Mouse (Mus musculus): ENCODE results near the gene Capn2. TPM values are rescaled to one million over a fixed set of nuclear protein-coding genes. Genes with fewer than 3 reads are reported as not detected.

Capn2 gene
- total and polyA plus RNA-seq, 3 experiments = 28.0 to 65.3 (median 63.9) TPM

DNA sequence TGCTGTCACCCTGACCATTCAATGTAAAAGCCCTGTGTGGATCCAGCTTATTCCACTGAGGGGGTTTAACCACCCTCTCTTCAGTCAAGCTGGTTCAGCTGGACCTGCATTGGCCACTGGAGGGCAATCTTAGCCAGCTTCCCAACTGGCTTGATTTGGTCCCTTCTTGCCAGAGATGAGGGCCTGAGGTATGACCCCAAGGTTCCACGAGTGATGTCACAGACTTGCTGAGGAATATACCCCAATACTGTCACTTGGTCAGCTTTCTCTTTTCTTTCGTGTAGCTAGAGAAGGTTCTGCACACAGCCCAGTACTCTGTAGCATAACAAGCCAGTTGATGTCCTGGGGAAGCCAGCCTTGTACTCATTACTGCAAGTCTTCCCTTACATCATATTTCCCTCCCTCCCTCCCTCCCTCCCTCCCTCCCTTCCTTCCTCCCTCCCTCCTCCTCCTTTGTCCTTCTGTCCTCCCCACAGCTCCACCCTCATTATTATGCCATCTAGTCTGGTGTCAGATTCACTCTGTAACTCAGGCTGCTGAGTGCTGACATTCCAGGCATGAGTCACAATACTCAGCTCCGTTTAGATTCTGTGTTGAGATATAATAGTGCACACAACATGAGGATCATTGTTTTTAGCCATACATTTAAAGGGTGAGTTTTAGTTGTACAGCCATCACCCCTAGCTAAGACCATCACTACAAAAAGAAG, 43.1 kb upstream of the Capn2 start:
- 12% methylated on average over 3 of the region's 3 CpGs for WGBS
- Histone ChIP-seq H3K79me2 (replicated peaks; ENCODE audit: control insufficient read depth, insufficient read depth, low read length) (no peaks in the 10 kb centered on the region), H3K4me3 (no peak overlapping the region), H3K27ac (no peak overlapping the region), H3K27me3 (ENCODE audit: control insufficient read depth, insufficient read depth, low read length) (no peaks in the 10 kb centered on the region), H3K9ac (ENCODE audit: low read depth, low read length) (no peak overlapping the region), H3K36me3 (ENCODE audit: control insufficient read depth, insufficient read depth, low read length) (no peaks in the 10 kb centered on the region), H3K4me1 (ENCODE audit: control insufficient read depth, insufficient read depth, low read length) (no peaks in the 10 kb centered on the region)
- TF ChIP-seq CTCF (IDR thresholded peaks at IDR 0.05) (peak; percentile 80), POLR2A (IDR thresholded peaks at IDR 0.05; ENCODE audit: insufficient read depth, low read depth, low read length) (no peak), EP300 (IDR thresholded peaks at IDR 0.05; ENCODE audit: insufficient read depth, low read depth, low read length) (peak; percentile 47; the same call in 1 of the 2 replicates)
- peak; percentile 26 to 44 for DNase-seq
- intact Hi-C loops (cut with DNase I) = loop anchor here (2.0 to 5.0 kb wide), 2 partner anchors 97 to 334 kb away; no protein-coding TSS in a partner anchor

DNA sequence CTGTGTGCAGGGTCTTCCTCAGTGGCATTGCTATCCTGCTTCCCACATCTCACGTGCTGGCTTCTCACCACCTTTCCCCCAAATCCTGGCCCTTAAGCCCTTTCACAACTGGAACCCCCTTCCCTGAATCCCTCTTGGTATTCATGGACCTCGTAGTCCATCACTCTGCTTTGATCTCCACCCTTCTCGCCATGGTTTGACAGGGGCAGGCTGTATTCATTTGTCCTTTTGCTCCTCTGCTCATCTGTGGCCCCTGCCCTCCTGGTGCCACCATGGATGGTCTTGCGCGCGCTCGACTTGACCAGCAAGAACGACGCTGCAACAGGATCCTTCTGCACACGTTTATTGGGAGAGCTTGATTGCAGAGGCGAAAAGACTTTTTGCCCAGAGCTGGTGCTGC, 42.1 kb upstream of the Capn2 start:
- TF ChIP-seq EP300 (IDR thresholded peaks at IDR 0.05; ENCODE audit: insufficient read depth, low read depth, low read length) (no peak), POLR2A (IDR thresholded peaks at IDR 0.05; ENCODE audit: insufficient read depth, low read depth, low read length) (no peak), CTCF (IDR thresholded peaks at IDR 0.05) (no peak)
- H3K27ac ChIP-seq = no peak overlapping the region
- WGBS = 87% methylated on average over 11 of the region's 11 CpGs
- DNase-seq = no peak
- intact Hi-C loops (cut with DNase I) = loop anchor here (5.0 to 10.0 kb wide), 2 partner anchors 678 to 715 kb away; no protein-coding TSS in a partner anchor
- H3K27me3 ChIP-seq (ENCODE audit: control insufficient read depth, insufficient read depth, low read length) = no peaks in the 10 kb centered on the region
- no peaks in the 10 kb centered on the region for H3K36me3 ChIP-seq (ENCODE audit: control insufficient read depth, insufficient read depth, low read length)
- no peak overlapping the region for H3K9ac ChIP-seq (ENCODE audit: low read depth, low read length)
- H3K4me1 ChIP-seq (ENCODE audit: control insufficient read depth, insufficient read depth, low read length) = no peaks in the 10 kb centered on the region
- no peaks in the 10 kb centered on the region for H3K79me2 ChIP-seq (replicated peaks; ENCODE audit: control insufficient read depth, insufficient read depth, low read length)
- no peak overlapping the region for H3K4me3 ChIP-seq

DNA sequence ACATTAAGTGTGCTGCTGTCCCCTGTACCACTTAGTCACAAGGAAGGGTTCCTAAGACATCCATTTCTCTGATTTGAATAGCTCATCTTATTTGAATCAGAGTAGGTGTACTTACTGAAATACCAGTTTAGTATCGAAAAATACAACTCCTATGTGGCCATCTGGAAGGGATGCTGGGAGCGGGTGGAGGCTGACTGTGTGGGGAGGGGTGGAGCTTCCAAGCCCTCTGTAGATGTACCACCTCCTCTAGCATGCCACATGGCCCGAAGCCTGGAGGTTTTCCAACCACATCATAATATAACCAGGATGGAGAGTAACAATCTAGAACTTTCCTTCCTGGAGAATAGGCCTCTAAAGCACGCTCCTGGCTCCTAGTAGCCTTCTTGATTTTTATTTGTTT, 40.9 kb upstream of the Capn2 start:
- H3K36me3 ChIP-seq (ENCODE audit: control insufficient read depth, insufficient read depth, low read length) = no peaks in the 10 kb centered on the region
- TF ChIP-seq POLR2A (IDR thresholded peaks at IDR 0.05; ENCODE audit: insufficient read depth, low read depth, low read length) (no peak), EP300 (IDR thresholded peaks at IDR 0.05; ENCODE audit: insufficient read depth, low read depth, low read length) (no peak), CTCF (IDR thresholded peaks at IDR 0.05) (no peak)
- WGBS = 77% methylated on average over 4 of the region's 4 CpGs
- no peak overlapping the region for H3K9ac ChIP-seq (ENCODE audit: low read depth, low read length)
- no peak overlapping the region for H3K4me3 ChIP-seq
- H3K79me2 ChIP-seq (replicated peaks; ENCODE audit: control insufficient read depth, insufficient read depth, low read length) = no peaks in the 10 kb centered on the region
- no peaks in the 10 kb centered on the region for H3K4me1 ChIP-seq (ENCODE audit: control insufficient read depth, insufficient read depth, low read length)
- DNase-seq = no peak
- H3K27me3 ChIP-seq (ENCODE audit: control insufficient read depth, insufficient read depth, low read length) = no peaks in the 10 kb centered on the region
- H3K27ac ChIP-seq = no peak overlapping the region
- intact Hi-C loops (cut with DNase I) = loop anchor here (5.0 to 10.0 kb wide), 2 partner anchors 679 to 717 kb away; no protein-coding TSS in a partner anchor

DNA sequence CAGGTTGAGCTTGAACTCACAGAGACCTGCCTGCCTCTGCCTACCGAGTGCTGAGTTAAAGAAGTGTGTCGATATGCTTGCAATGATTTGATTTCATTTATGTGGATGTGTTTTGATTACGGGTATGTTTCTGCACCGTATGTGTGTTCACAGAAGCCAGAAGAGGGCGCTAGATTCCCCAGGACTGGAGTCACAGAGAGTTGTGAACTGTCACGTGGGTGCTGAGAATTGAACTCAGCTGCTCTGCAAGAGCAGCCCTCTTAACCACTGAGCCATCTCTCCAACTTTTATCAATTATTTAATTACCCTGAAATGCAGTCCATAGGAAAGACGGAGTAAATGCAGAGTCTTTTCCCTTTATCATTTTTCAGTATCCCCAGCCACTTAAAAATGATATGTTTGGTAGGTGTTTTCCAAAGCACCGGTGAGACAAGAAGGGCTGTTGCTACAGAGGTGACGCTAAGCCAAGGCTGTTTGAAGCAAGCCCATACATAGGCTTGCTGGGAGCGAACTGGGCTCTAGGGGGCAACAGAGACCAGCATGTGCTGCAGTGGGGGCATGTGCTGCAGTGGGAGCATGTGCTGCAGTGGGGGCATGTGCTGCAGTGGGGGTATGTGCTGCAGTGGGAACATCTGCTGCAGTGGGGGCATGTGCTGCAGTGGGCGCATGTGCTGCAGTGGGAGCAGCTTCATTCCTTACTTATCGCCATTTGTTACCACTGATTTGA, 36.4 kb upstream of the Capn2 start:
- WGBS = 57% methylated on average over 12 of the region's 12 CpGs
- peak; percentile 45 to 73 for DNase-seq

DNA sequence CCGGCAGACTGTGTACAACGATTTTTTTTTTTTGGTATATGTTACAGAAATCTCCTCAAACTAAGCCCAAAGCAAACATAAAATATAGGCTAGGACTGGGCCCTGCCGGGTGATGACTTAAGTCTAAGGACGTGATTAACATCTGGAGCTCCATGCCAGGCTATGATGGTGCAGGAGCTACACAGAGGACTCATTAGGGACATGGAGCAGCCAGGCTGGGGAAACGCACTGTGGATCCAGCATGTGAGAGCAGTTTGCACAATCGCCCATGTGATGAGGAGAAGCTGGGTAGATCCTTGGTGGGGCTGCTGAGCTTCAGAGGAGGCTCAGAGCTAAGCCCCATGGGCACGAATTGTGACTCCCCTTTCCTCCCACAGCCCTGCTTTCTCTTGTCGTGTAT, 33.4 kb upstream of the Capn2 start:
- 77% methylated on average over 8 of the region's 8 CpGs for WGBS
- Histone ChIP-seq H3K4me3 (no peak overlapping the region), H3K27me3 (ENCODE audit: control insufficient read depth, insufficient read depth, low read length) (no peaks in the 10 kb centered on the region), H3K79me2 (replicated peaks; ENCODE audit: control insufficient read depth, insufficient read depth, low read length) (no peaks in the 10 kb centered on the region), H3K27ac (no peak overlapping the region), H3K36me3 (ENCODE audit: control insufficient read depth, insufficient read depth, low read length) (no peaks in the 10 kb centered on the region), H3K4me1 (ENCODE audit: control insufficient read depth, insufficient read depth, low read length) (no peaks in the 10 kb centered on the region), H3K9ac (ENCODE audit: low read depth, low read length) (no peak overlapping the region)
- intact Hi-C loops (cut with DNase I) = loop anchor here (10.0 kb wide), 1 partner anchor 724 kb away; no protein-coding TSS in a partner anchor
- no peak for DNase-seq
- TF ChIP-seq CTCF (IDR thresholded peaks at IDR 0.05) (no peak), POLR2A (IDR thresholded peaks at IDR 0.05; ENCODE audit: insufficient read depth, low read depth, low read length) (no peak), EP300 (IDR thresholded peaks at IDR 0.05; ENCODE audit: insufficient read depth, low read depth, low read length) (no peak)

More for the DNA sequence above, 36.4 kb upstream of the Capn2 start:
- intact Hi-C loops (cut with DNase I) = loop anchor here (1.0 to 10.0 kb wide), 3 partner anchors 238 to 721 kb away; no protein-coding TSS in a partner anchor
- H3K79me2 ChIP-seq (replicated peaks; ENCODE audit: control insufficient read depth, insufficient read depth, low read length) = no peaks in the 10 kb centered on the region
- no peak overlapping the region for H3K4me3 ChIP-seq
- no peaks in the 10 kb centered on the region for H3K4me1 ChIP-seq (ENCODE audit: control insufficient read depth, insufficient read depth, low read length)
- H3K9ac ChIP-seq (ENCODE audit: low read depth, low read length) = no peak overlapping the region
- TF ChIP-seq POLR2A (IDR thresholded peaks at IDR 0.05; ENCODE audit: insufficient read depth, low read depth, low read length) (no peak), EP300 (IDR thresholded peaks at IDR 0.05; ENCODE audit: insufficient read depth, low read depth, low read length) (peak; percentile 62; the same call in 1 of the 2 replicates), CTCF (IDR thresholded peaks at IDR 0.05) (peak; percentile 77)
- H3K36me3 ChIP-seq (ENCODE audit: control insufficient read depth, insufficient read depth, low read length) = no peaks in the 10 kb centered on the region
- no peaks in the 10 kb centered on the region for H3K27me3 ChIP-seq (ENCODE audit: control insufficient read depth, insufficient read depth, low read length)
- no peak overlapping the region for H3K27ac ChIP-seq
